Mouse (Mus musculus) heart, adult 18-20 months (tissue): ENCODE measurements around the gene 1810010D01Rik. TPM values are rescaled to one million over a fixed set of nuclear protein-coding genes. Genes with fewer than 3 reads are reported as not detected.
A peak's percentile ranks its signal among the peaks of the same experiment; 100 is the strongest.

Experiments used
- DNase-seq, 2 experiments: peaks; one replicate each; pipeline ENCODE4 v3.0.0; 2021 to 2022; ENCODE audit warnings: mixed read lengths in 1 of 2
- total RNA-seq, 2 experiments: library from RNA; stranded (reverse); gene quantifications; 2 replicates each; pipeline ENCODE4 v1.2.3; 2021

The 1810010D01Rik gene
- total RNA-seq, 2 experiments from 2014 or later: 0.57 TPM; not detected in 1

DNA sequence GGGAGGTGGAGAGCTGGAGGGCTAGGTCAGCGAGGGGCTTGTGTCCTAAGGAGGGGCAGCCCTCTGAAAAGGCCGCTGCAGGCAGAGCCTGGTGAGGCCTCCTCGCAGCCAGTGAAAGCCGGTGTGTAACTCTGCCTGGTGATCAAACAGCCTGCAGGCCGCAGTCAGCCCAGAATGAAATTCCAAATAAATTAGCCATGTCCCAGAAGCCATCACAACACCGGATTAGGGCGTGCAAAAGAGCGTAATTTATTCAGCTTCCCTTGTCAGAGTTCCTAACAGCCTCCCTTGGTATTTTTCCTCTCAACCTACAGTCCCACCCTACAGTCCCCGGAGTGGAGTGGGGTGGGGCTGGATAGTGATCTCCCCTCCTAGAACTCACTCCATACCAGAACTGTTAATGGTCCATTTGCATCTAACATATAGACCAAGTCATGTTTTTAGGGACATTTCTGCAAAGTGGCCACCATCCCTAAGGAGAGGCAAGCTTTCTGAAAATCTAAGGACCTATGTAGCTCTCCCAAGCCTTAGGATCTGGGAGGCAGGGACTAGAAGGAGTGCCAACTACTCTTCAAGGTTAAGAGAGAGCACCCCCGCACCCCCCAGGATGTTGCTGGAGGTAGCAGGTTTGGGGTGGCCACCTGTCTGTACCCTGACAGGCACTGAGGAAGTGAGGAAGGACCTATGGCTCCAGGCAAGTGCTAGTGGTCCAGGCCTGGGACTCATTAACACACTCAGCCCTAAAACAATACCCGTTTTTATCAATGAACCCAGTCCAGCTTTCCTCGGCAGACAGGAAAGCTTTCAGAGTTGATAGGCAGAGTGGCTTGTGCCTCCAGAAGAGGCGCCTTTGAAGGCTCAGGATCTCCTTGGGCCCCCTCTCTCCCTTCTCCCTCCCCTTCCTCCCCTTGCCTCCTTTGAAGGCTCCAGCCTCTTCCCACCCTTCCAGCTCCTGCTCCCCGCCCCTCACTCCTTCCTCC is 4.1 kb upstream of the 1810010D01Rik start:
- DNase-seq: no peak

DNA sequence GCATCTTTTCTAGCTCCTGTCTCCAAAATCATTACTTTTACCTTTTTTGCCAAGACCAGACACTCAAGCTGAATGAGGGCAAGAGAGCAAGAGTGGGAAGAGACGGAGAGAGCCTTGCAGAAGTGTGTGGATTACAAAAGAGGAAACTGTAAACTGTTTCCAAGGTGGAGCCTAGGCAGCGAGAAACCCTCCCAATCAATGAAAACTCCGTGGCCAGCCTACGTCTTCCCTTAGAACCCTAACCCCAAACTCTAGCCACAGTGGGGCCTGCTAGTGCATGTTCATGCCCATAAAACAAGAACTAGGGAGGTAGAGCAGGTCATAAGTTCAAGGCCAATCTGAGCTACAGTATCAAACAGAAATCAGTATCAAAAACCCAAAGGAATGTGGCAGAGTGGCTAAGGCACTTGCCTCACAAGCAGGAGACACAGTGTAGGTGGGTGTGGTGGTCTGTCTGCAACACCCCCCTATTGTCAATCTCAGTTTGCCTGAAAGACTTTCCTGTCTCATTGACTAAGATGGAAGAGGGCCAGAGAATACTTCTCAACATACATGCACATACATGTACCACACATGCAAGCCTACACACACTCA is 2.7 kb upstream of the 1810010D01Rik start:
- no peak for DNase-seq

DNA sequence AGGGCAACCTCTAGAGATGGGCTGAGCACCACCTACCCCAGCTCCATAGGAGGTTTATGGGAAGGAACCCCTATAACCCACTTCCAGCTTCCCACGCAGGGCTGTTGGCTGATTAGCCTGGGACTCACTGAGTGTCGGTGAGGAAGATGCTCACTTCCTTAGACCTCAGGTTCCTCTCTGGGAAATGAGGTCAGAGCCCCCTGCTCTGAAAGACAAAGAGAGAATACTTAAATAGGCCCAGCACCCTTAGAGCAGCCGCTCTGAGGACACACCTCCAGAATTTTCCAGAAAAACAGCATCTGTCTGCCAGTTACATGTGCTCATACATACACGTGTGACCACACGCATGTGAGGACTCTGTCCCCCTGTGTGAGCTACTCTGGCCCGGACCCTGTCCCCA is 1.1 kb downstream of the 1810010D01Rik start:
- no peak for DNase-seq

DNA sequence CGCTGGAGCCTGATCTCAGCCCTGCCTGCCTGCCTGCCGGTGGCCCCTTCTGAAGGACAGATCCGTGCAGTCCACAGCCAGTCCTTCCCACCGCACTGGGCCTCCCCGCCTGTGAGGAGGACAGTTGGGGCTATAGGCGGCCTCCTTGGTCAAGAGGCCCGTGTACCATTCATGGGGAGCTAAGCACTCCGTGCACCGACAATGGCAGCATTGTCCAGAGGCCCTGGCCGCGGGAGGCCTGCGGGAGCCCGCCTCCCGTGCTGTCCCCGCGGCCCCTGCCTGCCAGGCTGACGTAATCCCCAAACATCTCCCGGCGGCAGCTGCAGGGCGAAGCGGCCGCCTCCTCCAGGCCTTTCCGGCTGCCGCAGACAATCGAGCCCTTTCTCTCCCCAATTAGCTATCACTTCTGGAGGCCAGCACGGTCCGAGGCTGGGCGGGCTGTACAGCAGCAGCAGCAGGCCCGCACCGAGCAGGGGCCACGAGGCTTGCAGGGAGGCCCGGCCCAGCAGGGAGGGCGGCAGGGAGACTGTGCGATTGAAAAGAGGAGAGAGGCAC is 1.8 kb downstream of the 1810010D01Rik start:
- DNase-seq: peak; percentile 77 to 86

DNA sequence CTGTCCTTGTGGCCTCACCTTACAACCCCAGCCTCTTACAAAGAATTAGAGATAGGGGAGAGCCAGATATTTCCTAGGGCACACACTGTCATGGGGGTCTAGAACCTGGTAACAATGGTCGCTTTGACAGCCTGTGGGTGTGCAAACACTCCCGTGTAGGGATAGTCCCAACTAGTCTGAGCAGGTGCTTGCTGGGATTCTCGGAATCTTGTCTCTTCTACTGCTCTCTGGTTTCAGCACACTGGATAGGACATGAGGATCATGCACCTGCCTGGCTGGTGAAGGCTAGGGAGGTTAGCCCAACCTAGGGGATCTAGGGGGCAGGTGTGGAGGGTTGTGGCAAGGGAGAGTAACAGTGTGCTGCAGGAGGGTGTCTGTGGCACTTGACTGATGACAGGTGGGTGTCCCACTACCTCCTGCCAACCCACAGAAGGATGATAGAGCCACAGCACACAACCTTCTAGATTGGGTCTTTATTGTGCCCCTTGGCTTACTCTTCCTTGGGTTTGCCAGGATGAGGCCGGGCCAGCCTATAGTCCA is 2.5 kb downstream of the 1810010D01Rik start:
- DNase-seq: no peak

DNA sequence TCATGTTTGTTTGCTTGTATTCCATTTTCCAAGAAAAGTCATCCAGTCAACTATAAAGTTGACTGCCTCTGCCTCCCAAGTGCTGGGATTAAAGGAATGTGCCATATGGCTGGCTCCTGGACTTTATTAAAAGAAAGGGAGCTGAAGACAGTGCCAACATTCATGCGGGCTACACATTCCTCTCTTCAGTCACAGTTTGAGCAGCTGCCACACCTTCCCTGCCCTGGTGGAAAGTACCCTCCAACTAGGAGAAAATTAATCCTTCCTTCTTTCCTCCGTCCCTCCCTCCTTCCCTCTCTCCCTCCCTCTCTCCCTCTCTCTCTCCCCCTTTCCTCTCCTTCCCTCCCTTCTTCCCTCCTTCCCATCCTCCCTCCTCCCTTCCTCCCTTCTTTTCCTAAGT is 8.2 kb downstream of the 1810010D01Rik start:
- DNase-seq: no peak

DNA sequence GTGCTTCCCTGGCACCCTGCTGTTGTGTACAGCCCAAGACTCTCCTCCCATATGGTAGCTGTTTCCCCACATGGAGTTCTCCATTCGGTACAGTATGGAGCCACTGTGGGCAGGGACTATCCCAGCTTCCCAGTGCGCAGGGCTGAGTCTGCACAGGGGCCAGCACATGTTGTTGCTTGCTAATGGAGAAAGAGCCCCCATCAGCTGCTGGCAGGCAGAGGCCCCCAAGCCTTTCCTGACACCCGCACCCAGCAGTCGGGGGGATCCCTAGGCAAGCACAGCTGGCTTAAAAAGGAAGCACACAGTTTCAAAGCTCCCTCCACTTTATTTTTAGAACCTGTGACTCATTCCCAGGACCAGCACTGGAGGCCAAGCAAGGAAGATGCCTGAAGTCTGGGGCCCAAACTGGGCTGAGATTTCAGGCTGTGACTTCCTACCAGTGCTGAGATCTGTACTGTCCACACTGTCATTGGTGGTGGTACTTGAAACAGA is 9.7 kb downstream of the 1810010D01Rik start:
- DNase-seq: peak; percentile 63 to 80

DNA sequence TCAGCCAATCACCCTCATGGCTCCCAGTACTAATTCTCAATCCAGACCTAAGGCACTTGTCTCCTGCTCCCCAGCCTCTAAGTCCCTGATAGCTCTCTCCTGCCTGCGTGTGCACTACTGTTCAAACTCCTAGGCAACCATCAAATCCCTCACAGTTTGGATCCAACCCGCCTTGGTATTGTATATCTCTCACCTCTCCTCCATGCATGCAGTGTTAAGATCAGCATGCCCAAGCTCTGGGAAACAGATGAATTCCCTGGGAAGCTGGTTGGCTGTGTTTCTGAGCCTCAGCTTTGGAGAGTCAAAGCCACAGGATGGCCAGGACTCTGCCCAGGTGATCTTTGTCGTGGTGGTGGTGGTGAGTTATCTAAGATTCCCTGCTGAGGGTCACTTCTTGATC is 10.2 kb downstream of the 1810010D01Rik start:
- DNase-seq: no peak

DNA sequence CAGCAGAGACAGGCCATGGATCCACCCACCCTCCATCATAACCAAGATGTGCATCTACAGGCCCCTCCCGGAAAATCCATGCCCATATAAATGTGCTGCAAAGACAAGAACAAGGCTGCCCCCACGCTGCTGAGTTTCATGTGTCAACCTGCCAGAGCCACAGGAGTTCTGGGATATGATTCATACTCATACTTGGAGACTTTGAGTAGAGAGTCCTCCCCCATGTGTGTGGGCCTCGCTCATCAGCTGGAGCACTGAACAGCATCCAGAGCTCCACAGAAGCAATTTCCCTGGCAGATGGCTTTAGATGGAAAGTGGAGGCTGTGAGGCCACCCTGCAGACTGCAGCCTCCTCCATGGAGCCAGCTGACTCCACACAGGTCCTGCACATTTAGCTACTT is 10.9 kb downstream of the 1810010D01Rik start:
- DNase-seq: peak in 1 of 2 experiments; percentile 55

DNA sequence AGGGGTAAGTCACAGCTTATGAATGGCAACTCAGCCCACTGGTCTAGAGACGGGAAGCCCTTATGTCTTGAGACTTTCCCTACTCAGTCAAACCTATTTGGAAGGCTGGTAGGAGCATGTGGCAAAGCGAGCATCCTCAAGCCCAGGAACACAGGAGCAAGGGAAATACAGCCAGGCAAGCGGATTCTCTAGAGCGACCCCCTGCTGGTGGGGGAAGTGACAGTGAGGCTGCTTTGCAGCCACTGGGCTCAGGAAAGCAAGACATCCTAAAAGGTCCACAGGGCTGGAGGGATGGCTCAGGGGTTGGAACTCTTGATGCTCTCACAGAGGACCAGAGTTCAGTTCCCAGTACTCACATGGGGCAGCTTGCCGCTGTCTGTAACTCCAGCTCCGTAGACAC is 11.6 kb downstream of the 1810010D01Rik start:
- no peak for DNase-seq

DNA sequence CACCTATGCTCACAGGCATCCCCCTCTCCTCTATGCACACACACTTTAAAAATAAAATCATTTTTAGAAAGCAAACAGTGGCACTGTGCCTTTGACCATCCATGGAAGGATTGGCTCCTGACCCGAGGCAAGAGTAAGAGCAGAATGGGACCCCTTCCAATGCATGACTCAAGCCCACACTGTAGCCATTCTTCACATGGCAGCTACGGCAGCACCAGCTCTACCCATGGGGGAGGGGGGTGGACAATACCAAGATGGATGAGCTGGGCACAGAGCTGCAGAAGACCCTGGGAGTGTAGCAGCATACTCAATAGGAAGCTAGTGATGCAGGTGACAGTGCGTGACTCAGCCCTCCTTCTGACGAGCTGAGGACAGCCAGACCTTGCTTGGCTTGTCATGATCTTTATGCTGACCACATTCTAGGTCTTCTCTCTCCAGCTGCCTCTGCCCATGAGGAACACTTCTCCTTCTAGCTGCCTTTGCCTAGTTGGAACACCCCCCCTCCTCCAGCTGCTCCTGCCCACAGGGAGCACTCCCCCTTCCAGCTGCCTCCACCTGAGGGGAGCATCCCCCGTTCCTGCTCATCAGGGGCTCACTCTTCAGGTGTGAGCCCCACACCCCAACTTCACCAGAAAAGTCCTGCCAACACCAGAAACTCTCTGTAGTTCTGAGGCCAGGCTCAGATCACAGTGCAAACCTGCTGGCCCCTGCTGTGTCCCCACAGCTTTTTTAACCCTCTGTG is 12.6 kb downstream of the 1810010D01Rik start:
- DNase-seq: peak; percentile 40 to 42

DNA sequence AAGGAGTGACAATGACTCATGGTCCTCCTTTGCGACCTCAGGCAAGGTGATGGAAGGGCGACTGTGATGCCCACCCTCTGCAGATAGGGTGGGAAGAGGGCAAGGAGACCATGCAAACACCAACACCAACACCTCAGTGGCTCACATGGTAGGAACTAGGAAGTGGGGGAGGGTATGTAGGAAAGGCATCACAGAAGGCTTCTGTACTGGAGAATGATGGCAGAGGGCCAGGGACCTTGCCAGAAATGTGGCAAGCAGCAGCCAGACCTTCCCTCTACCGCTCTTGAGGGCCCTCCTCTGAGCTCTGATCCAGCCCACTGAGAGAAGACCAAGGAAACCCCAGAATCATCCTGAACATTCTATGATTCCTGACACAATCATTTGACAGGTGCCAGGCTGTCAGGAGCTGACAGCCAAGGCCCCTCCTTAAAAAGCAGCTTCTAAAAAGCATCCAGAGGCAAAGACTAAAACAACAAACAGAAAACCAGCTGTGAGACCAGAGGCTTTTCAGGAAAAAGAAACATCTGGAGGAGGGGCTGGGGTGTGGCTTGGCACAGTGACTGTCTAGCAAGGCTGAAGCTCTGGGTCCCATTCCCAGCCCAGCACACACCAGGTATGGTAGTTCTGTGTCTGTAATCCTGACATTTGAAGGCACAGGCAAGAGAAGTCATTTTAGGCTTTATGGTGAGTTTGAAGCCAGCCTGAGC is 13.3 kb downstream of the 1810010D01Rik start:
- DNase-seq: peak; percentile 74 to 75

DNA sequence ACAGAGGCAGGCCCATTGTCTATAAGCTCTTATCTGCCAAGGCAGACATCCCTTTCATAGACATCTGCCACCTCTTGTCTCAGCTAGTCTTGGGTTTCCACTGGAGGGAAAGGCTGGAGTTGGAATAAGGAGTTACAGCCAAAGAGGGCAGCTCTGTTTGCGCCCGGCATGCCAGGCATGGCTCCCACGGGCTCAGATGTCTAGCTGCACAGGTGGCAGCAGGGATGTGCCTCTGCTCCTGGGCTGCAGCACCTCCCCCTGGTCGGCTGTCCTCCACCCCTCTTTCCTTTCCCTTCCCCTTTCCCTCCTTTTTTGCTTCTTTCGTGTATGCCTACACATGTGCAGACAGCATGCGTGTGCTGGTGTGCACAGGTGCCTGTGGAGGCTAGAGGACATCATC is 15.1 kb downstream of the 1810010D01Rik start:
- no peak for DNase-seq

DNA sequence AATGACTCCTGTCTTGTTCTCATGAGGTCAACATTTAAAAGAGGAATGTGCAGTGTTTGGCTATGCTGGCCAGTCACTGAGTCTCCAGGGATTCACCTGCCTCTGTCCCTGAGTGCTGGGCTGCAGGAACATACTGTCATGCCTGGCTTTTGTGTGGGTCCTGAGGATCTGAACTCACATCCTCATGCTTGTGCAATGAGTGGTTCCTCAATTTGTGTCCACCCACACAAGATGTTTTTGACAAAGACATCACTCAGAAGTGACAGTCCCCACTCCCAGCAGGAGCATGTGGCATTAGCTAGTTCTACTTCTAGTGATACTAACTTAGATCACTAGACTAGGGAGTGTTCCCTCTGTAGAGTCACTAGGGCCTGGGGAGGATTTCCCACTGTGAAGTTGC is 17.4 kb downstream of the 1810010D01Rik start:
- no peak for DNase-seq

DNA sequence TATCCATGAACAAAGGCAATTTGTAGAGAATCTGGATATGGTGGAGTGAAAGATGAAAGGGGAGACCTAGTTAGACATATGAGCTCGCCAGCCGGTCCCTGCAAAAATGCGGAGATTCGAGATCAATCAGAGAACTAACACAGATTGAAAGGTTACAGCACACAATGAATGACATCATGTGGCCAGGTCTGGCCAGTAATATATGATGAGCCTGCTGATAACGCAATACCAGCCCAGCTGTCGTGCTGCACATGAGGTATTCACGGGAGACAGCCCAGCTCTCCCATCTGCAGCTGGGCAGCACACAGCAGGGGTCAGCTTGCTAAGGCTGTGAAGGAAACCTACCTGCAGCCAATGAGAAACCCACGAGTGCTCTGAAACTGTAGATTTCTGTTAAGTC is 18.6 kb downstream of the 1810010D01Rik start:
- DNase-seq: no peak

DNA sequence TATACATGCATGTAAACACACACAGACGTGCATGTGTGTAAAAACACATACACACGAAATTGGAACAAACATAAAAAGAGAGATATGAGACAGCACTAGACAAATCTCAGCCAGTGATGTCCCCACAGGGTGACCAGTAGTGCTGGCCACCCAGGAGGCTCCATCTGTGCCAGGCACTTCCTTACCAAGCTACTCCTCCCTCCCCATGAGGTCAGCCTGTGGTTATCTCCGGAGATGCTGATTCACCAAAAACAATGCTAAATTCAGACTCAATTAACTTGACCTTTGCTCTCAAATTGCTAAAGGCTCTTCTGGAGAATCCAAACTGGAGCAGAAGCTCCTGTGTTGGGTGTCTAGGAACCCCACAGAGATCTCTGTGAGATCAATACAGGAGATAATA is 20.1 kb downstream of the 1810010D01Rik start:
- peak in 1 of 2 experiments; percentile 48 for DNase-seq

DNA sequence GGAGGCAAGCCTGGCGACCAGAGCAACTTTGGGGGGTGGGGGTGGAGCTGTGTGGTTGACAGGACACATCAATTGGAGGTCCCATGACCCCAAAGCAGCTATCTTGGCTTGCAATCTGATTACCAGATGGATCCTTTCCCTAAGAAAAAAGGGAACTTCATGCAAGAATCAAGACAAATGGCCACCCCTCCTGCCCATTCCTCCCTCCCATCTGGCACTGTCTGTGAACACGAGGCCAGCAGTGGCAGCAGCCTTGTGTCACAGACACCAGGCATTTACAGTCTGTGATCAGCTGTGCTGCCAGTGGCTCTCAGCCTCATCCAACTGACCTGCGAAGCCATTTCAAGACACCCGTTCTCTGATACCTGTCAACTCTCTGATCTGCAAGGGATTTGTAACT is 25.5 kb downstream of the 1810010D01Rik start:
- no peak for DNase-seq

DNA sequence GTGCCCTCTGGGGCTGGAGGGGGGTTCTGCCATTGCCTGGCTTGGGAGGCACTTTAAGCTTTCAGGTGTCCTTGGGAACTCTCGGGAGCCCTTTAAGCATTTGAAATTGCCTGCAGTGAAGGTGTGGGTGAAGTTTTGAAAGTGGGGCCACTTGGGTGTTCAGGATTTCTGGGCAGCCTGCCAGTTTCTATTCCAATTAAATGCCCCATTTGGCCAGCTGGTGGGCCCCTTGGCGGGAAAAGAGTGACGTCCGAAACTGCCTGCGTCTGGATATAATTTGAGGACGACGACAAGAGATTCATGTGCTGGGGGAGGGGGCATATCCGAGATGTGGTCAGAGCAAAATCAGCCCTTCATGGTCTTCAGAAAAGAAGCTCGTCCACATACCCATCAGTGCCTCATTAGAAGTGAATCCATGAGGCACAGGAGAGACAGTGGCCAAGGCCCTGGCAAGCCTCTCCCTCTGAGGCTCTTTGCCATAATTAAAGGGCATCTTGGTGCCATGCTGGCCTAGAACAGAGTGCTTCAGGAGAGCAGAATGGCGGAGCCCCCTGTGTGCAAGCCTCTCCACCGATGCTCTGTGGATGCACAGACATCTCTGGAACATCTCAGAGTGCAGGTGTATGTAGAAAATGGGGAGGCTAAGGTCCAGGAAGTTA is 26.4 kb downstream of the 1810010D01Rik start:
- DNase-seq: no peak

DNA sequence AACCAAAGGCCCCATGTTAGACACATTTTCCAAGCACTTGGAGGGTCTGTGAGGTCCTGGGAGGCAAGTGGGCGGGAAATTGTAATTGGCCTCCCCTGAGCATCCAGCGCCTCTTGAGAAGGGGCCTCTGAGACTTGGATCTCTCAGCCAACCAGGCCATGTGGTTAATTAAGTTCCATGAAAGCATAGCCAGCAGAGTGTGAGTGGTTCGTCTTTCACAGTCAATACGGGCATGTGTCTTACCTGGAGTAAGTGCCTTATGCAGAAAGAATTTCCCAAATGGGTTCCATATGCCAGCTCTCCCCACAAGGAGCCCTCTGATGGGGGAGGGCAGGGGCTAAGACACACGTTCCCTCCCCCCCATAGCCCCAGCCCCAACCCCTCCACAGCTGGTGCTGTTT is 28.2 kb downstream of the 1810010D01Rik start:
- no peak for DNase-seq

DNA sequence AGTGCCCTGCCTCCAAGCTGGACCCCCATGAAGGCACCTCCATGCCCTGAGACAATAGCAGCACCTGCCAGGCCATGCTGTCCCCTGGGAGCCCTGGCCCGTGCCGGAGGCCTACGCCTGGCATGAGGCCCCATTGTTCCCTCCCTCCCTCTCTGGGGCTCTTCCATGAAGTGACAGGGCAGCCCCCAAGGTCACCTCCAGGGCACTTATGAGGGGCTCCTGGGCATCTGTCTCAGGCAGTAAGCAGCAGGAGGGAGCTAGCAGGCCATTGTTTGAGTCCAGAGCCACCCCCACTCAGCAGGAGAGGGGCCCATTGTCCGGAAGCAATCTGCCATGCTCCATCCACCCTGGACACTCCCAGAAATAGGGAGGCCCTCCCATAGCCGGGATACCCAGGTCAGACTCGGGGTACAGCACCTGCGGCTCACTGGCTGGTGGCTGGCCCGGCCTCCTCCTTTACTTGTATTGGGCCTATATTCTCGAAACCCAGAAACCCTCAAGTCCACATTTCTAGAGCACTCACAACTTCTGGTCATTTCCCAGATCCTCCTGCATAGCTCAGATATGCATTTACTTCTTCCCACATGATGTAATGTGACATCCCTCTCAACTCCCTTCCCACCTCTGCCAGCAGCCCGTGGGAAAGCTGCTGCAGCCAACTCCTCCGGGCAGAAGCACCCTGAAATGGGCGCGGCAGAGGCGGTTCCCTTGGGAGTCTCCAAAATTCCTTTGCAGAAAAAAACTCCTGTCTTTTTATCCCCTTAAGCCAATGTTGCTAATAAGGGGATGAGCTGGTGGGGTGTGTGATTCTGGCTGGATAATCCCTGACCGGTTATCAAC is 30.9 kb downstream of the 1810010D01Rik start:
- DNase-seq: peak in 1 of 2 experiments; percentile 16
